Mouse (Mus musculus) ovary, adult 10 weeks (tissue): ENCODE data around the gene Mip. TPM values are rescaled to one million over a fixed set of nuclear protein-coding genes. Genes with fewer than 3 reads are reported as not detected.

Experiments used
- polyA plus RNA-seq: library from polyadenylated mRNA; stranded (reverse); fragments of 350-450 nt; fragmentation: Illumina TruSeq; extraction: RNeasy Lipid Tissue Mini Kit (QIAGEN cat#74804); gene quantifications from one replicate; pipeline ENCODE4 v1.2.3, GENCODE M21; 2014

The Mip gene
- not detected for polyA plus RNA-seq

GRCm38 (mm10) chr10:128225538-128225937 lies at the start of gene Mip:
Mip (plus strand) TSS chr10:128225838.

GRCm38 (mm10) chr10:128179989-128180388 lies 45.6 kb upstream of the Mip start, which contains the start of gene Rbms2:
Rbms2 (minus strand) TSS chr10:128180297.

GRCm38 (mm10) chr10:128194024-128194550 lies 31.6 kb upstream of the Mip start, which contains the start of gene Gls2:
Gls2 (plus strand) TSS chr10:128194457.

GRCm38 (mm10) chr10:128211390-128212108 lies 14.1 kb upstream of the Mip start, which contains the start of gene Spryd4:
Spryd4 (minus strand) TSS chr10:128211807.

GRCm38 (mm10) chr10:128231697-128232419 lies 6.2 kb downstream of the Mip start, which contains the start of gene Timeless:
Timeless (plus strand) TSS chr10:128232065.

GRCm38 (mm10) chr10:128253677-128254255 lies 28.1 kb downstream of the Mip start, which contains the start of gene Apon:
Apon (plus strand) TSS chr10:128254096.

GRCm38 (mm10) chr10:128268371-128268770 lies 42.7 kb downstream of the Mip start, which contains the start of gene Apof:
Apof (plus strand) TSS chr10:128268671.

GRCm38 (mm10) chr10:128270287-128270841 lies 44.7 kb downstream of the Mip start, which contains the start of gene Stat2:
Stat2 (plus strand) TSS chr10:128270559.

Other genes with a start within 250 kb of the Mip start
- not detected for gene Hsd17b6, start 218.2 kb upstream of the Mip start, polyA plus RNA-seq
- gene Prim1, start 210.7 kb upstream of the Mip start, polyA plus RNA-seq, result 46.0 TPM
- gene Naca, start 190.3 kb upstream of the Mip start, polyA plus RNA-seq, result 1,764 TPM
- 754 TPM for gene Ptges3, start 166.9 kb upstream of the Mip start, polyA plus RNA-seq
- gene Atp5b, start 142.6 kb upstream of the Mip start, polyA plus RNA-seq, result 436 TPM
- gene Baz2a, start 134.3 kb upstream of the Mip start, polyA plus RNA-seq, result 14.3 TPM
- 28.7 TPM for gene Rbms2, start 45.5 kb upstream of the Mip start, polyA plus RNA-seq
- gene Gls2, start 31.4 kb upstream of the Mip start, polyA plus RNA-seq, result not detected
- 9.3 TPM for gene Spryd4, start 14.0 kb upstream of the Mip start, polyA plus RNA-seq
- gene Timeless, start 6.2 kb downstream of the Mip start, polyA plus RNA-seq, result 2.7 TPM
- not detected for gene Apon, start 28.3 kb downstream of the Mip start, polyA plus RNA-seq
- gene Apof, start 42.8 kb downstream of the Mip start, polyA plus RNA-seq, result 1.00 TPM
- 7.4 TPM for gene Stat2, start 44.7 kb downstream of the Mip start, polyA plus RNA-seq
- not detected for gene Il23a, start 72.9 kb downstream of the Mip start, polyA plus RNA-seq
- 7.2 TPM for gene Pan2, start 77.5 kb downstream of the Mip start, polyA plus RNA-seq
- gene Cnpy2, start 96.6 kb downstream of the Mip start, polyA plus RNA-seq, result 55.8 TPM
- 85.3 TPM for gene Cs, start 111.9 kb downstream of the Mip start, polyA plus RNA-seq
- 3.9 TPM for gene Coq10a, start 143.2 kb downstream of the Mip start, polyA plus RNA-seq
- 8.8 TPM for gene Ankrd52, start 151.3 kb downstream of the Mip start, polyA plus RNA-seq
- gene Slc39a5, start 175.4 kb downstream of the Mip start, polyA plus RNA-seq, result not detected
- gene Nabp2, start 185.7 kb downstream of the Mip start, polyA plus RNA-seq, result 13.7 TPM
- 10.5 TPM for gene Rnf41, start 185.8 kb downstream of the Mip start, polyA plus RNA-seq
- 62.3 TPM for gene Smarcc2, start 233.4 kb downstream of the Mip start, polyA plus RNA-seq